22 mouse cellular contexts compared by ENCODE assay signal in the genomic region with DNA sequence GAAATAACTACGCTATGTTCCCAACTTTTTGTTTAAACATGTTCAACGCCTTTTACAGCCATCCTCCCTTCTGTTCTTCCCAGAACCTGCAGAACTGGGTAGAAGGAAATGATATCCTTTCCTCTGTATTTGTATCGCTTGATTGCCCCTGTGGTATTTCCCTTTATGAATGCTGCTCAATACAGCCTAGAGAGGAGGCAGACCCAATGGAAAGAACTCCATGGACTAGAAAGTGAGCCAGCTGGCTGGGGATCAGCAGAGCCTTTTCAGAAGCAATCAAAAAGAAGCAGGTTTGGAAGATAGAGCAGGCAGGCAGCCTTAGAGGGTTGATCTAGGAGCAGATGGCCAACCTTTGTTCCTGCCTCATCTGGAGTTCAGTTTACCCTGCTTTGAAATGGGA.
A peak's percentile ranks its signal among the peaks of the same experiment; 100 is the strongest.
DNase-seq lines count a peak whose midpoint lies in the region; ATAC-seq and TF ChIP-seq lines count a peak whose summit lies in the region.
"Had no signal": no experiment of that assay in that cellular context is flagged by ENCODE, and none has a peak within 500 bp of the region (broad histone marks: within the 10 kb centered on the region; RNA-seq: fewer than 3 reads in every experiment).

No protein-coding gene starts in this region.

- H3K4me3 ChIP-seq in forebrain, embryonic 10.5 days = no peak overlapping the region
- H3K4me3 ChIP-seq in forebrain, embryonic 12.5 days (replicated peaks) = no peak overlapping the region
- no peak overlapping the region for H3K4me3 ChIP-seq in midbrain, embryonic 14.5 days (replicated peaks; ENCODE audit: low read depth, low read length)
- no peak overlapping the region for H3K4me3 ChIP-seq in midbrain, embryonic 10.5 days
- H3K4me3 ChIP-seq: heart, embryonic 10.5 days; limb, embryonic 13.5 days; neural tube, embryonic 15.5 days; stomach, embryonic 15.5 days had no signal

- no peak for TF ChIP-seq POLR2A in brain, embryonic 14.5 days (IDR thresholded peaks at IDR 0.05; ENCODE audit: borderline replicate concordance, extremely low read depth, insufficient read depth, insufficient read length, poor library complexity, severe bottlenecking)

- H3K36me3 ChIP-seq in forebrain, embryonic 10.5 days (replicated peaks) = no peaks in the 10 kb centered on the region
- H3K36me3 ChIP-seq in forebrain, embryonic 12.5 days (replicated peaks) = no peaks in the 10 kb centered on the region
- no peaks in the 10 kb centered on the region for H3K36me3 ChIP-seq in midbrain, embryonic 14.5 days (ENCODE audit: control insufficient read depth, insufficient read depth, low read length)
- H3K36me3 ChIP-seq in midbrain, embryonic 10.5 days = no peaks in the 10 kb centered on the region
- H3K36me3 ChIP-seq: G1E; heart, embryonic 10.5 days; limb, embryonic 13.5 days; neural tube, embryonic 15.5 days; stomach, embryonic 15.5 days had no signal

- WGBS in forebrain, embryonic 10.5 days = 76% methylated on average over 3 of the region's 3 CpGs
- WGBS in forebrain, embryonic 12.5 days = 67% methylated on average over 3 of the region's 3 CpGs
- WGBS in midbrain, embryonic 14.5 days = 72% methylated on average over 3 of the region's 3 CpGs
- WGBS in midbrain, embryonic 10.5 days = 86% methylated on average over 3 of the region's 3 CpGs

- peaks cover 11% of the 10 kb centered on the region for H3K4me1 ChIP-seq in forebrain, embryonic 10.5 days
- no peaks in the 10 kb centered on the region for H3K4me1 ChIP-seq in forebrain, embryonic 12.5 days
- no peaks in the 10 kb centered on the region for H3K4me1 ChIP-seq in midbrain, embryonic 14.5 days (ENCODE audit: control insufficient read depth, insufficient read depth, low read length)
- H3K4me1 ChIP-seq in midbrain, embryonic 10.5 days = peaks cover 4% of the 10 kb centered on the region; the same call in 1 of the 2 replicates
- H3K4me1 ChIP-seq: heart, embryonic 10.5 days; limb, embryonic 13.5 days; neural tube, embryonic 15.5 days; stomach, embryonic 15.5 days had no signal

- DNase-seq in forebrain, embryonic 10.5 days (ENCODE audit: extremely low spot score, low spot score) = peak; percentile 16
- DNase-seq in midbrain, embryonic 14.5 days = peak; percentile 5
- no peak for DNase-seq in midbrain, embryonic 10.5 days (ENCODE audit: low spot score)
- DNase-seq in brain, embryonic 14.5 days (ENCODE audit: low read depth) = peak; percentile 86
- DNase-seq in ovary, postnatal 14 days (ENCODE audit: low spot score) = peak; percentile 3
- DNase-seq in thymus, postnatal 10 days (ENCODE audit: low spot score in 2 of 2) = no peak
- no peak for DNase-seq in lung, postnatal 14 days
- DNase-seq: adrenal gland, postnatal 36 days; cerebellum, adult 11 months; gastrocnemius, postnatal 14 days; heart, postnatal 36 days; kidney, postnatal 25 days; liver, postnatal 0 days; thymus, postnatal 4 days had no signal

- no peaks in the 10 kb centered on the region for H3K9me3 ChIP-seq in forebrain, embryonic 10.5 days
- no peaks in the 10 kb centered on the region for H3K9me3 ChIP-seq in forebrain, embryonic 12.5 days
- H3K9me3 ChIP-seq in midbrain, embryonic 14.5 days (ENCODE audit: control insufficient read depth, low read length) = no peaks in the 10 kb centered on the region
- H3K9me3 ChIP-seq in midbrain, embryonic 10.5 days (replicated peaks) = no peaks in the 10 kb centered on the region
- H3K9me3 ChIP-seq: G1E; heart, embryonic 10.5 days; limb, embryonic 13.5 days; neural tube, embryonic 15.5 days; stomach, embryonic 15.5 days had no signal

- no peak for TF ChIP-seq CTCF in brain, embryonic 14.5 days (IDR thresholded peaks at IDR 0.05; ENCODE audit: borderline replicate concordance, extremely low read depth, insufficient read depth, insufficient read length)

- no peaks in the 10 kb centered on the region for H3K27me3 ChIP-seq in forebrain, embryonic 10.5 days (ENCODE audit: poor library complexity, severe bottlenecking)
- no peaks in the 10 kb centered on the region for H3K27me3 ChIP-seq in forebrain, embryonic 12.5 days
- no peaks in the 10 kb centered on the region for H3K27me3 ChIP-seq in midbrain, embryonic 14.5 days (ENCODE audit: control insufficient read depth, insufficient read depth, low read length)
- no peaks in the 10 kb centered on the region for H3K27me3 ChIP-seq in midbrain, embryonic 10.5 days (ENCODE audit: low read depth, poor library complexity, severe bottlenecking)
- H3K27me3 ChIP-seq: limb, embryonic 13.5 days; neural tube, embryonic 15.5 days; stomach, embryonic 15.5 days had no signal

- peak overlapping the region; percentile 36; the same call in 1 of the 2 replicates for H3K27ac ChIP-seq in forebrain, embryonic 10.5 days
- no peak overlapping the region for H3K27ac ChIP-seq in forebrain, embryonic 12.5 days
- H3K27ac ChIP-seq in midbrain, embryonic 14.5 days (replicated peaks; ENCODE audit: low read depth, low read length) = no peak overlapping the region
- no peak overlapping the region for H3K27ac ChIP-seq in midbrain, embryonic 10.5 days (replicated peaks)
- H3K27ac ChIP-seq: heart, embryonic 10.5 days; limb, embryonic 13.5 days; macrophage; neural tube, embryonic 15.5 days; stomach, embryonic 15.5 days had no signal

- H3K9ac ChIP-seq in forebrain, embryonic 12.5 days = no peak overlapping the region
- H3K9ac ChIP-seq in midbrain, embryonic 14.5 days (replicated peaks; ENCODE audit: low read length) = no peak overlapping the region
- H3K9ac ChIP-seq: limb, embryonic 13.5 days; liver, postnatal 0 days; neural tube, embryonic 15.5 days; stomach, embryonic 15.5 days had no signal

- no peak overlapping the region for H3K4me2 ChIP-seq in forebrain, embryonic 12.5 days
- H3K4me2 ChIP-seq in midbrain, embryonic 14.5 days (ENCODE audit: low read length) = no peak overlapping the region
- H3K4me2 ChIP-seq: limb, embryonic 13.5 days; neural tube, embryonic 15.5 days; stomach, embryonic 15.5 days had no signal

- no peak for ATAC-seq in forebrain, embryonic 12.5 days (ENCODE audit: low FRiP score)
- ATAC-seq in midbrain, embryonic 14.5 days (ENCODE audit: low FRiP score, low TSS enrichment) = no peak
- ATAC-seq: inflammation-experienced regulatory T-cells, adult 6 months; liver, postnatal 0 days had no signal

Comparison
In these comparisons a context has a peak if more than half of its experiments do, and no peak if none do; other contexts are left out.
1. DNase-seq: peak in forebrain, embryonic 10.5 days (single experiment), midbrain, embryonic 14.5 days (single experiment), brain, embryonic 14.5 days (single experiment) and ovary, postnatal 14 days (single experiment); none in midbrain, embryonic 10.5 days (single experiment), thymus, postnatal 10 days (0 of 2) and lung, postnatal 14 days (single experiment).